Mouse (Mus musculus) Patski (cell line): ENCODE results near the gene Rbm44. TPM values are rescaled to one million over a fixed set of nuclear protein-coding genes. Genes with fewer than 3 reads are reported as not detected.

ENCODE experiments used
- ATAC-seq: fragments of 100-300 bp; one replicate; pipeline ENCODE4 v1.8.0; 2021
- CTCF ChIA-PET: fragments of 350-600 bp; sonication (Branson Sonifier 250); formaldehyde crosslinking; loops from one replicate; lab custom pipeline; 2022; ENCODE audit warnings: inconsistent platforms; lab: Charles Lee
- POLR2A ChIA-PET: fragments of 350-600 bp; sonication (Branson Sonifier 250); formaldehyde crosslinking; loops from one replicate; lab custom pipeline; 2022; ENCODE audit warnings: antibody characterized with exemption, inconsistent platforms; lab: Charles Lee
- DNase-seq: peaks from one replicate; pipeline ENCODE4 v3.0.0-alpha.2; 2011; ENCODE audit warnings: low read depth, low spot score
- H3K27me3 ChIP-seq: fragments of 371-371 bp; one replicate; pipeline ENCODE4 v1.5.1; 2021
- CTCF ChIP-seq: fragments of 100-300 bp; IDR thresholded peaks from one replicate; pipeline ENCODE4 v1.5.1; 2021
- in situ Hi-C: fragments of 300-500 bp; cut with MboI; formaldehyde crosslinking; loops from 3 replicates; pipeline ENCODE4 v1.11.1; 2018; ENCODE audit warnings: low pct_unique_long_range_greater_than_20kb, mixed read lengths
- polyA plus RNA-seq: library from polyadenylated mRNA; unstranded; gene quantifications from one replicate; pipeline ENCODE4 v1.2.3, GENCODE M21; 2021

Gene Rbm44
- polyA plus RNA-seq, 1 experiment from 2014 or later = 0.03 TPM

DNA sequence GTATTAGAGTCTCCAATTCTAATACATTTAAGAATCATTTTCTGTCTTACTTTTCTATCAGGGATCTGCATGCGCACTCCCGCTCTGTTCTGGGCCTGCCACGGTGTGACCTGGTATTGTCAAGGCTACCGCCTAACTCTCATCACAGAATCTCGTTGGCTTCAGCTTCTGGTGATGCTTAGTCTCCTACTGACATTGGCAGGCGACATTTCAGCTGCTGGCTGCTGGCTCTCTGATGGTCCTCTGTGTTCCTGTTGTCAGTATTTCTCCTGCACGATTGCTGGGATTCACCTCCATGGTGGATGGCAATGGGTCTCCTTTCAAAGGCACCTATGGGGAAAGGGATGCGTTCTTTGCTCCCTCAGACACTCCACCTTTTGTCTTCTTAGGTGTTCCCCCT, 61.4 kb downstream of the Rbm44 start:
- ATAC-seq (no peak), DNase-seq (no peak)
- POLR2A ChIA-PET = interaction anchor here (0.8 kb wide), 1 partner anchor 21 kb away, joined by 3 read pairs; no protein-coding TSS in a partner anchor
- in situ Hi-C loops = no loop called here
- no peak for TF ChIP-seq CTCF
- H3K27me3 ChIP-seq = no peaks in the 10 kb centered on the region
- CTCF ChIA-PET = no interaction called here

DNA sequence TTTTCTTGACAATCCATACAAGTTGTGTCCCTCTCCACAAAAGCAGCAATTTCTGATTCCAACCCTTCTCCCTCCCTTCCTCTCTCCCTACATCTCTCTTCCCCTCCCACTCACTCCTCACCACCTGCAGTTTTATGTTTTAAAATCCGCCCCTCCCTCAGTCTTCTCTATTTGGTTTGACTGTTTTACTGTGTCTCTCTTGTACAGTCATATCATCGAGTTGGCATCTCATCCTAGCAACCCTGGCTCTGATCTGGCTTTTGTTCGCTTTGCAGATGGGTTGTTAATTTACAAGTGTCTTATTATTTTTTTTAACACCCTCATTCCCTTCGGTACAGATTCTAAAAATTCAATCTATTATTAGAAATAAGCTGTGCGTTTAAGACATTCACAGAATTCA, 62.0 kb downstream of the Rbm44 start:
- in situ Hi-C loops = no loop called here
- no peak for ATAC-seq
- no peak for TF ChIP-seq CTCF
- ChIA-PET POLR2A (interaction anchor here (0.8 kb wide), 1 partner anchor 22 kb away, joined by 3 read pairs; no protein-coding TSS in a partner anchor), CTCF (interaction anchor here (1.7 kb wide), 1 partner anchor 14 kb away, joined by 5 read pairs; no protein-coding TSS in a partner anchor)
- no peak for DNase-seq
- no peaks in the 10 kb centered on the region for H3K27me3 ChIP-seq

- in situ Hi-C loops = no loop called here
- ATAC-seq (no peak), DNase-seq (no peak)
- CTCF ChIA-PET = interaction anchor here (1.2 to 1.7 kb wide), 3 partner anchors 13 to 21 kb away, joined by 3 to 5 read pairs (median 4); no protein-coding TSS in a partner anchor
- POLR2A ChIA-PET = no interaction called here
- TF ChIP-seq CTCF = no peak
- H3K27me3 ChIP-seq = no peaks in the 10 kb centered on the region
Measured at GRCm38 (mm10) chr1:91207334-91208074, 62.6 kb downstream of the Rbm44 start.

DNA sequence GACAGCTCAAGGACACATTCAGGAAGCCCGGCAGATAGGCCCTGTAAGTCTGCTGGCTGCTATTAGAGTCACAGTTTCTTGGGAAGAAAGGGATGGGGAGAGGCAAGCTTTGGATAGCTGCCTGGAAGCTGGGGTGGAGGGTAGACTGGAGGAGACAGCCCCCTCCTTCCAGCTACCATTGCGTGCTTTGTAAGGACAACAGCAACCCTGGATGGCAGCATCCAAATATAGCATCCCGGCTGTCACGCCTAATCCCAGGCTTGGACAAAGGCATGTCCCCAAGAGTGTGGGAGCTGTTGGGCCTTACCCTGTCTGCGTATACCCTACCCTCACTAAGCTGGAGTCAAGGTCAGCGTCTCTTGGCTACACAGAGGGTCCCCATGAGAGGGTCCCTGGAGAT, 64.5 kb downstream of the Rbm44 start:
- TF ChIP-seq CTCF = no peak
- DNase-seq (no peak), ATAC-seq (no peak)
- H3K27me3 ChIP-seq = no peaks in the 10 kb centered on the region
- in situ Hi-C loops = no loop called here
- POLR2A ChIA-PET = interaction anchor here (1.0 kb wide), 1 partner anchor 10 kb away, joined by 3 read pairs; no protein-coding TSS in a partner anchor
- CTCF ChIA-PET = interaction anchor here (1.5 to 2.1 kb wide), 4 partner anchors 16 to 235 kb away, joined by 3 to 5 read pairs (median 5); no protein-coding TSS in a partner anchor

DNA sequence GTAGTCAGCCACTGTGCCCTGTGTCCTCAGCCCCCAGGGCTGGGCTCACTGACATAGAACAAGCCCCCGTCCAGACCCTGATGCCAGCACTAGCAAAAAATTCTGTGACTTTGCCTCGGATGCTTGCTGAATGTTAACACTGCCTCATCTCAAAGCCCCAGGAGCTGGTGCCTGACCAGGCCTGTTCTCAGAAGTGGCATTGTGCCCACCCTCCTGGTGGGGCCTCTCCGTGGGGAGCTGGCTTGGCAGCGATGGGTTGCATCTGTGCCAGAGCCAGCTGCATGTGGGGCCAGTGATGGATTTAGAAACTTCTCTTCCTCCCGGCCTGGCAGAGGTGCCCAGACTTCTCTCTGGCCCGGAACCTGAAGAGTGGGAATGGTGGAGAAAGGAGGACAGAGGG, 64.9 kb downstream of the Rbm44 start:
- POLR2A ChIA-PET = interaction anchor here (1.0 kb wide), 1 partner anchor 10 kb away, joined by 3 read pairs; no protein-coding TSS in a partner anchor
- in situ Hi-C loops = no loop called here
- TF ChIP-seq CTCF = no peak
- DNase-seq (peak; percentile 57), ATAC-seq (peak; percentile 58)
- CTCF ChIA-PET = interaction anchor here (1.5 to 2.1 kb wide), 4 partner anchors 17 to 236 kb away, joined by 3 to 5 read pairs (median 5); no protein-coding TSS in a partner anchor
- no peaks in the 10 kb centered on the region for H3K27me3 ChIP-seq

DNA sequence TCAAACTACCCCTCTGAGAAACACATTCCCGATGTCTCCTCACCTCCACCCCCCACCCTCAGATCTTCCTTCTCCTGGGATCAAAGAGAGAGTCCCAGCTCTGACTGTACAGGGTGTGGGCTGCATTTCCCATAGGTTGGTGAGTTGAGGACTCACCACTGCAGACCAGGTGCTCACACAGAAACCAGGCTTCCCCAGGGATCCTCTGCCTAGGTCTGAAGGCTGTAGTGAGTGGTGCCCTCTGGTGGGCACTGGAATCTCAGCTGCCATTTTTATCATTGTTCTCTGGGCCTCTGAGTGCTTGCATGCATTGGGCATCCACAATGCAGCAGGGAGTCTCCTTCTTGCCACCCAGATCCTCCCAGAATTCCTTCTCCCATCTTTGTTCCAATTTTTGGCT, 66.2 kb downstream of the Rbm44 start:
- ATAC-seq = no peak
- no peak for DNase-seq
- in situ Hi-C loops = no loop called here
- CTCF ChIA-PET = interaction anchor here (0.6 to 2.1 kb wide), 4 partner anchors 30 to 237 kb away, joined by 3 to 5 read pairs (median 4); no protein-coding TSS in a partner anchor
- TF ChIP-seq CTCF = no peak
- POLR2A ChIA-PET = interaction anchor here (1.0 to 1.3 kb wide), 2 partner anchors 37 to 39 kb away, joined by 3 to 4 read pairs; partner anchors contain the start of gene Ube2f
- no peaks in the 10 kb centered on the region for H3K27me3 ChIP-seq

- ATAC-seq (no peak), DNase-seq (no peak)
- in situ Hi-C loops = no loop called here
- no peak for TF ChIP-seq CTCF
- ChIA-PET POLR2A (interaction anchor here (1.0 to 1.3 kb wide), 2 partner anchors 37 to 38 kb away, joined by 3 to 4 read pairs; partner anchors contain the start of gene Ube2f), CTCF (interaction anchor here (0.6 to 1.1 kb wide), 2 partner anchors 31 to 34 kb away, joined by 3 to 5 read pairs; no protein-coding TSS in a partner anchor)
- no peaks in the 10 kb centered on the region for H3K27me3 ChIP-seq
Measured at GRCm38 (mm10) chr1:91211591-91212008, 66.7 kb downstream of the Rbm44 start.

- TF ChIP-seq CTCF = no peak
- CTCF ChIA-PET = no interaction called here
- POLR2A ChIA-PET = no interaction called here
Measured at GRCm38 (mm10) chr1:91215264-91215663, 70.4 kb downstream of the Rbm44 start.

DNA sequence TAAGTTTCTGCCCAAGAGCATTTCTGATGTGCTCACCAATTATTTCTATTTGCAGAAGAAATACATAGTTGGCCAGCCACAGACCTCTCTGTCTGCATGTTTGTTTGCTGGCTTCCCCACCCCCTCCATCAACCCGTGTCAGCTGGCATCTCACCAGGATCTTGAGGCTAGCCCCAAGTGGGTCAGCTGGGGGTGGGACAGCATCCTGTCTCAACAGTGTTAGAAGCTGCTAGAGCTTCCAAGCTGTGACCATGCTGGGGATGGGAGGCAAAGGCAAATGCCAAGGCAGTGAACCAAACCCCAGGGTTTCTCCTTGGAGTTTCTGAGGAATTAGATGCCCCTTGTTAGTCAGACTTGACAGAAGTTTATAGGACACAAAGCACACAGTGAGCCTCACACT, 71.1 kb downstream of the Rbm44 start:
- ATAC-seq (peak; percentile 20), DNase-seq (no peak)
- TF ChIP-seq CTCF = no peak
- in situ Hi-C loops = no loop called here
- ChIA-PET POLR2A (interaction anchor here (0.6 kb wide), 1 partner anchor 34 kb away, joined by 3 read pairs; the partner anchor contains the start of gene Ube2f), CTCF (no interaction called here)
- no peaks in the 10 kb centered on the region for H3K27me3 ChIP-seq

More at GRCm38 (mm10) chr1:91215264-91215663, 70.4 kb downstream of the Rbm44 start:
- in situ Hi-C loops = no loop called here
- DNase-seq (no peak), ATAC-seq (no peak)
- no peaks in the 10 kb centered on the region for H3K27me3 ChIP-seq

GRCm38 (mm10) chr1:91216504-91217267, 71.8 kb downstream of the Rbm44 start:
- ATAC-seq (no peak), DNase-seq (no peak)
- no peaks in the 10 kb centered on the region for H3K27me3 ChIP-seq
- ChIA-PET POLR2A (interaction anchor here (0.6 to 0.7 kb wide), 2 partner anchors 33 to 719 kb away, joined by 3 to 9 read pairs; partner anchors contain the start of gene Ube2f), CTCF (no interaction called here)
- in situ Hi-C loops = no loop called here
- no peak for TF ChIP-seq CTCF
